Mouse (Mus musculus) midbrain, embryonic 14.5 days (tissue): ENCODE data around the gene Acot8. TPM values are rescaled to one million over a fixed set of nuclear protein-coding genes. Genes with fewer than 3 reads are reported as not detected.
"Not testable (repeated sequence)": the region's sequence is repeated elsewhere in the genome, so short reads cannot be mapped to it uniquely, and the experiment has no call there.

Experiments
- ATAC-seq: fragments of 200-750 bp; cut with Nextera tagmentation; 2 replicates; pipeline ENCODE4 v1.8.0; 2017; ENCODE audit warnings: moderate number of reproducible peaks, moderate library complexity; ENCODE audit not compliant: low FRiP score, low TSS enrichment
- DNase-seq: peaks from one replicate; pipeline ENCODE4 v3.0.0-alpha.2; 2015
- H3K27ac ChIP-seq: fragments of 300-500 bp; sonication (generic); replicated peaks from 2 replicates; pipeline ENCODE4 v1.5.1; 2014; ENCODE audit warnings: mild to moderate bottlenecking, low read depth, low read length, moderate library complexity
- H3K27me3 ChIP-seq: fragments of 300-500 bp; sonication (generic); 2 replicates; pipeline ENCODE4 v1.6.1; 2014; ENCODE audit warnings: low read length, control low read depth, mixed read lengths; ENCODE audit not compliant: control insufficient read depth, insufficient read depth
- H3K36me3 ChIP-seq: fragments of 300-500 bp; sonication (generic); 2 replicates; pipeline ENCODE4 v1.6.1; 2014; ENCODE audit warnings: low read length, control low read depth; ENCODE audit not compliant: control insufficient read depth, insufficient read depth
- H3K4me1 ChIP-seq: fragments of 300-500 bp; sonication (generic); 2 replicates; pipeline ENCODE4 v1.6.1; 2014; ENCODE audit warnings: mild to moderate bottlenecking, antibody characterized with exemption, low read length, control low read depth; ENCODE audit not compliant: control insufficient read depth, insufficient read depth
- H3K4me2 ChIP-seq: fragments of 300-500 bp; sonication (generic); 2 replicates; pipeline ENCODE4 v1.6.1; 2014; ENCODE audit warnings: mild to moderate bottlenecking, low read length, moderate library complexity
- H3K4me3 ChIP-seq: fragments of 300-500 bp; sonication (generic); replicated peaks from 2 replicates; pipeline ENCODE4 v1.5.1; 2014; ENCODE audit warnings: low read depth, low read length
- H3K9ac ChIP-seq: fragments of 300-500 bp; sonication (generic); replicated peaks from 2 replicates; pipeline ENCODE4 v1.6.1; 2014; ENCODE audit warnings: mild to moderate bottlenecking, low read length, moderate library complexity
- H3K9me3 ChIP-seq: fragments of 300-500 bp; sonication (generic); 2 replicates; pipeline ENCODE4 v1.6.1; 2016; ENCODE audit warnings: low read length, control low read depth, mixed read lengths; ENCODE audit not compliant: control insufficient read depth
- WGBS: fragments of 180-500 bp; shearing (Covaris S2); extraction: QIAGEN DNeasy Blood & Tissue Kit; methylation state at CpG from one replicate; pipeline ENCODE4 v1.1.7; 2014; 5-methylcytosine and 5-hydroxymethylcytosine counted together
- polyA plus RNA-seq: library from polyadenylated mRNA; unstranded; fragments of >200 nt; fragmentation: Nextera tagmentation; extraction: Ambion mirVana; gene quantifications from 2 replicates; pipeline ENCODE4 v1.2.1, GENCODE M21; 2014

The Acot8 gene
- polyA plus RNA-seq, 1 experiment from 2014 or later: 17.1 TPM

GRCm38 (mm10) chr2:164800252-164801004 lies 4.3 kb downstream of the Acot8 start:
- Histone ChIP-seq H3K4me2 (no peak overlapping the region), H3K27me3 (no peaks in the 10 kb centered on the region), H3K9ac (no peak overlapping the region), H3K36me3 (peaks cover 35% of the 10 kb centered on the region), H3K4me1 (peaks cover 5% of the 10 kb centered on the region), H3K4me3 (no peak overlapping the region), H3K9me3 (no peaks in the 10 kb centered on the region), H3K27ac (no peak overlapping the region)
- 95% methylated on average over 13 of the region's 13 CpGs for WGBS
- ATAC-seq: no peak
- no peak for DNase-seq

GRCm38 (mm10) chr2:164798554-164798953 lies 6.1 kb downstream of the Acot8 start:
- not testable (repeated sequence) for H3K9ac ChIP-seq, H3K4me1 ChIP-seq, H3K4me2 ChIP-seq, ATAC-seq, H3K27me3 ChIP-seq, H3K27ac ChIP-seq, H3K4me3 ChIP-seq, H3K9me3 ChIP-seq
- H3K36me3 ChIP-seq: peaks cover 42% of the 10 kb centered on the region
- DNase-seq: peak; percentile 13
- WGBS: 85% methylated on average over 6 of the region's 6 CpGs

GRCm38 (mm10) chr2:164795868-164796267 lies 8.8 kb downstream of the Acot8 start:
- no peaks in the 10 kb centered on the region for H3K4me1 ChIP-seq
- H3K9me3 ChIP-seq: no peaks in the 10 kb centered on the region
- H3K9ac ChIP-seq: no peak overlapping the region
- DNase-seq: no peak
- H3K4me2 ChIP-seq: no peak overlapping the region
- no peak overlapping the region for H3K4me3 ChIP-seq
- H3K27ac ChIP-seq: no peak overlapping the region
- ATAC-seq: no peak
- H3K36me3 ChIP-seq: peaks cover 60% of the 10 kb centered on the region
- WGBS: 85% methylated on average over 4 of the region's 4 CpGs
- H3K27me3 ChIP-seq: no peaks in the 10 kb centered on the region

GRCm38 (mm10) chr2:164794293-164794692 lies 10.4 kb downstream of the Acot8 start:
- no peaks in the 10 kb centered on the region for H3K9me3 ChIP-seq
- ATAC-seq: no peak
- H3K4me3 ChIP-seq: no peak overlapping the region
- peaks cover 56% of the 10 kb centered on the region for H3K36me3 ChIP-seq
- no peak overlapping the region for H3K9ac ChIP-seq
- H3K4me1 ChIP-seq: no peaks in the 10 kb centered on the region
- H3K4me2 ChIP-seq: no peak overlapping the region
- peak; percentile 94 for DNase-seq
- no peaks in the 10 kb centered on the region for H3K27me3 ChIP-seq
- 33% methylated on average over 5 of the region's 5 CpGs for WGBS
- H3K27ac ChIP-seq: no peak overlapping the region

- H3K4me1 ChIP-seq: no peaks in the 10 kb centered on the region
- ATAC-seq: no peak
- 96% methylated on average over 2 of the region's 2 CpGs for WGBS
Observed at GRCm38 (mm10) chr2:164793772-164794171, 10.9 kb downstream of the Acot8 start.

GRCm38 (mm10) chr2:164793236-164793635 lies 11.4 kb downstream of the Acot8 start:
- Histone ChIP-seq H3K27ac (no peak overlapping the region), H3K9ac (no peak overlapping the region), H3K36me3 (peaks cover 58% of the 10 kb centered on the region), H3K27me3 (no peaks in the 10 kb centered on the region), H3K4me1 (no peaks in the 10 kb centered on the region), H3K4me2 (no peak overlapping the region), H3K4me3 (no peak overlapping the region), H3K9me3 (no peaks in the 10 kb centered on the region)
- WGBS: 87% methylated on average over 3 of the region's 3 CpGs
- ATAC-seq (no peak), DNase-seq (peak; percentile 68)

More at GRCm38 (mm10) chr2:164793772-164794171, 10.9 kb downstream of the Acot8 start:
- H3K9me3 ChIP-seq: no peaks in the 10 kb centered on the region
- no peak overlapping the region for H3K27ac ChIP-seq
- peaks cover 55% of the 10 kb centered on the region for H3K36me3 ChIP-seq
- no peak overlapping the region for H3K4me3 ChIP-seq
- no peaks in the 10 kb centered on the region for H3K27me3 ChIP-seq
- no peak for DNase-seq
- no peak overlapping the region for H3K9ac ChIP-seq
- H3K4me2 ChIP-seq: no peak overlapping the region

- Histone ChIP-seq H3K4me3 (no peak overlapping the region), H3K4me1 (no peaks in the 10 kb centered on the region), H3K27me3 (no peaks in the 10 kb centered on the region), H3K9ac (no peak overlapping the region), H3K27ac (no peak overlapping the region), H3K9me3 (no peaks in the 10 kb centered on the region), H3K36me3 (peaks cover 54% of the 10 kb centered on the region), H3K4me2 (no peak overlapping the region)
- DNase-seq (no peak), ATAC-seq (no peak)
- 96% methylated on average over 12 of the region's 12 CpGs for WGBS
Observed at GRCm38 (mm10) chr2:164792400-164793190, 12.1 kb downstream of the Acot8 start.

GRCm38 (mm10) chr2:164791841-164792261 lies 12.8 kb downstream of the Acot8 start:
- 95% methylated on average over 18 of the region's 18 CpGs for WGBS
- Histone ChIP-seq H3K27ac (no peak overlapping the region), H3K27me3 (no peaks in the 10 kb centered on the region), H3K4me2 (no peak overlapping the region), H3K4me3 (no peak overlapping the region), H3K36me3 (peaks cover 50% of the 10 kb centered on the region), H3K9ac (no peak overlapping the region), H3K4me1 (no peaks in the 10 kb centered on the region), H3K9me3 (no peaks in the 10 kb centered on the region)
- DNase-seq: no peak
- ATAC-seq: no peak
